Mouse (Mus musculus): ENCODE data around the gene Pnkd. TPM values are rescaled to one million over a fixed set of nuclear protein-coding genes. Genes with fewer than 3 reads are reported as not detected.

Gene Pnkd
- polyA plus RNA-seq, 1 experiment = 68.0 TPM

GRCm38 (mm10) chr1:74304339-74304790 is 19.6 kb downstream of the Pnkd start:
- Histone ChIP-seq H3K79me3 (ENCODE audit: low read depth) (peaks cover 37% of the 10 kb centered on the region), H3K36me3 (ENCODE audit: control insufficient read depth, insufficient read depth) (no peaks in the 10 kb centered on the region), H3K79me2 (ENCODE audit: control insufficient read depth, insufficient read depth) (peaks cover 47% of the 10 kb centered on the region), H3K4me3 (ENCODE audit: insufficient read depth, poor library complexity, severe bottlenecking) (peak overlapping the region; percentile 47), H3ac (ENCODE audit: control insufficient read depth, insufficient read length, low read depth) (peak overlapping the region; percentile 91), H3K27me3 (ENCODE audit: control insufficient read depth, insufficient read depth, insufficient read length) (no peaks in the 10 kb centered on the region)
- TF ChIP-seq FOSL1 (IDR thresholded peaks at IDR 0.05; ENCODE audit: insufficient read depth, low read length, poor library complexity, severe bottlenecking) (no peak), CEBPB (IDR thresholded peaks at IDR 0.05; ENCODE audit: low read depth) (no peak), CTCF (IDR thresholded peaks at IDR 0.05; ENCODE audit: control insufficient read depth, insufficient read depth, insufficient read length) (no peak), MYOD1 (IDR thresholded peaks at IDR 0.05; ENCODE audit: control insufficient read depth, insufficient read length, low read depth) (no peak), MYOG (IDR thresholded peaks at IDR 0.05; ENCODE audit: control insufficient read depth, extremely low read depth, insufficient read length) (no peak), USF1 (IDR thresholded peaks at IDR 0.05; ENCODE audit: low read depth) (no peak), MAX (IDR thresholded peaks at IDR 0.05) (no peak)

DNA sequence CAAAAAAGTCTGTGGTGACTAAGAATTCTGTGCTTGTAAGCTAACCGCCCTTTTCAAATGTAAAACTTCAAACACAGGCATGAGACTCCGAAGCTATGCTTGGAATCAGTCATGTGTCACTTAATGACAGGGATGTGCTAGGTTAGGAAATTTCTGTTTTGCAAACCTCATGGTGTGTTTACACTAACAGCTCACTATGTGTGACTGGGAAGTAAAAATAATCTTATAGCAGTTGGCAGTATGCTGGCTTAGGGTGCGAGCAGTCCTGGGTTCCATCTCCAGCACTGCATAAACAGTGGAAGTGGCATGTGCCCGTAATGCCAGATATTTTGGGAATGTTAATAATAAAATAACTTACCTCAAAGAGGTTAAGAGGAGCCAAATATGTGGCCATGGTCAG is 20.2 kb downstream of the Pnkd start:
- Histone ChIP-seq H3K79me2 (ENCODE audit: control insufficient read depth, insufficient read depth) (peaks cover 41% of the 10 kb centered on the region), H3K79me3 (ENCODE audit: low read depth) (peaks cover 31% of the 10 kb centered on the region), H3ac (ENCODE audit: control insufficient read depth, insufficient read length, low read depth) (no peak overlapping the region), H3K27me3 (ENCODE audit: control insufficient read depth, insufficient read depth, insufficient read length) (no peaks in the 10 kb centered on the region), H3K36me3 (ENCODE audit: control insufficient read depth, insufficient read depth) (no peaks in the 10 kb centered on the region), H3K4me3 (ENCODE audit: insufficient read depth, poor library complexity, severe bottlenecking) (no peak overlapping the region)
- TF ChIP-seq MYOG (IDR thresholded peaks at IDR 0.05; ENCODE audit: control insufficient read depth, extremely low read depth, insufficient read length) = no peak
- TF ChIP-seq CTCF (IDR thresholded peaks at IDR 0.05; ENCODE audit: control insufficient read depth, insufficient read depth, insufficient read length) = no peak
- TF ChIP-seq MAX (IDR thresholded peaks at IDR 0.05) = no peak
- no peak for TF ChIP-seq CEBPB (IDR thresholded peaks at IDR 0.05; ENCODE audit: low read depth)
- no peak for TF ChIP-seq FOSL1 (IDR thresholded peaks at IDR 0.05; ENCODE audit: insufficient read depth, low read length, poor library complexity, severe bottlenecking)
- TF ChIP-seq MYOD1 (IDR thresholded peaks at IDR 0.05; ENCODE audit: control insufficient read depth, insufficient read length, low read depth) = no peak

DNA sequence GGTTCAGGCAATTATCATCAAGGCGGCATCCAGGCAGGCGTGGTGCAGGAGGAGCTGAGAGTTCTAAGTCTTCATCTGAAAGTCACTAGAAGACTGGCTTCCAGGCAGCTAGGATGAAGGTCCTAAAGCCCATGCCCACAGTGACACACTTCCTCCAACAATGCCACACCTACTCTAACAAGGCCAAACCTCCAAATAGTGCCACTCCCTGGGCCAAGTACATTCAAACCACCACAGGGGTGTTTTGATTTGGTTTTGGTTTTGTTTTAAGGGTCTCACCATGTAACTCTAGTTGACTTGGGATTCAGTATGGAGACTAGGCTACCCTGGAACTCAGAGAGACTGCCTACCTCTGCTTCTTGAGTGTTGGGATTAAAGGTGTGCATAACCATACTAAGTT is 20.8 kb downstream of the Pnkd start, which contains the start of gene Tmbim1:
Tmbim1 (minus strand) TSS at position 101 of the 400 bp plus-strand sequence.
- TF ChIP-seq CEBPB (IDR thresholded peaks at IDR 0.05; ENCODE audit: low read depth) = no peak
- TF ChIP-seq CTCF (IDR thresholded peaks at IDR 0.05; ENCODE audit: control insufficient read depth, insufficient read depth, insufficient read length) = no peak
- no peak for TF ChIP-seq MYOD1 (IDR thresholded peaks at IDR 0.05; ENCODE audit: control insufficient read depth, insufficient read length, low read depth)
- no peak for TF ChIP-seq MYOG (IDR thresholded peaks at IDR 0.05; ENCODE audit: control insufficient read depth, extremely low read depth, insufficient read length)
- TF ChIP-seq MAX (IDR thresholded peaks at IDR 0.05) = no peak
- TF ChIP-seq USF1 (IDR thresholded peaks at IDR 0.05; ENCODE audit: low read depth) = no peak
- no peak for TF ChIP-seq FOSL1 (IDR thresholded peaks at IDR 0.05; ENCODE audit: insufficient read depth, low read length, poor library complexity, severe bottlenecking)
- Histone ChIP-seq H3ac (ENCODE audit: control insufficient read depth, insufficient read length, low read depth) (no peak within 1 kb of the TSS), H3K27me3 (ENCODE audit: control insufficient read depth, insufficient read depth, insufficient read length) (no peaks in the 10 kb centered on the region), H3K36me3 (ENCODE audit: control insufficient read depth, insufficient read depth) (no peaks in the 10 kb centered on the region), H3K4me3 (ENCODE audit: insufficient read depth, poor library complexity, severe bottlenecking) (peak within 1 kb of the TSS; percentile 47), H3K79me2 (ENCODE audit: control insufficient read depth, insufficient read depth) (peaks cover 35% of the 10 kb centered on the region), H3K79me3 (ENCODE audit: low read depth) (peaks cover 26% of the 10 kb centered on the region)

DNA sequence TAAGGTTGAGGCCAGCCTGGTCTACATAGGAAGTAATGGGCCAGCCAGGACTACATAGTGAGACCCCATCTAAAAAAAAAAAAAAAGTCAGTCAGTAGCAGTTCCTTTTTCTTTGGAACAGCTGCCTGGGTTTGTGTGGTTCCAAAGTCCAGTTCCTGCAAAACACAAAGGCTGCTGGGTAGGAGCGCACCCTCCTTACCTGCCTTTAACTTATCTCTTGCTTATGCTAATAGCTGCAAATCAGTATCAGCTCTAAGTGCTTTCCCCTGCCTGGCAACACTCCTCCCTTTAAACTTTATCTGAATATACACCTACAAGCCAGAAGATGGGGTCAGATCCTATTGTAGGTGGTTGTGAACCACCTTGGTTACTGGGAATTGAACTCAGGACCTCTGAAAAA is 22.4 kb downstream of the Pnkd start:
- peaks cover 10% of the 10 kb centered on the region for H3K79me3 ChIP-seq (ENCODE audit: low read depth)
- H3K36me3 ChIP-seq (ENCODE audit: control insufficient read depth, insufficient read depth) = no peaks in the 10 kb centered on the region
- H3K27me3 ChIP-seq (ENCODE audit: control insufficient read depth, insufficient read depth, insufficient read length) = no peaks in the 10 kb centered on the region
- TF ChIP-seq USF1 (IDR thresholded peaks at IDR 0.05; ENCODE audit: low read depth) (no peak), CTCF (IDR thresholded peaks at IDR 0.05; ENCODE audit: control insufficient read depth, insufficient read depth, insufficient read length) (no peak), MYOG (IDR thresholded peaks at IDR 0.05; ENCODE audit: control insufficient read depth, extremely low read depth, insufficient read length) (no peak)
- H3ac ChIP-seq (ENCODE audit: control insufficient read depth, insufficient read length, low read depth) = no peak overlapping the region
- H3K79me2 ChIP-seq (ENCODE audit: control insufficient read depth, insufficient read depth) = peaks cover 19% of the 10 kb centered on the region
- H3K4me3 ChIP-seq (ENCODE audit: insufficient read depth, poor library complexity, severe bottlenecking) = no peak overlapping the region

DNA sequence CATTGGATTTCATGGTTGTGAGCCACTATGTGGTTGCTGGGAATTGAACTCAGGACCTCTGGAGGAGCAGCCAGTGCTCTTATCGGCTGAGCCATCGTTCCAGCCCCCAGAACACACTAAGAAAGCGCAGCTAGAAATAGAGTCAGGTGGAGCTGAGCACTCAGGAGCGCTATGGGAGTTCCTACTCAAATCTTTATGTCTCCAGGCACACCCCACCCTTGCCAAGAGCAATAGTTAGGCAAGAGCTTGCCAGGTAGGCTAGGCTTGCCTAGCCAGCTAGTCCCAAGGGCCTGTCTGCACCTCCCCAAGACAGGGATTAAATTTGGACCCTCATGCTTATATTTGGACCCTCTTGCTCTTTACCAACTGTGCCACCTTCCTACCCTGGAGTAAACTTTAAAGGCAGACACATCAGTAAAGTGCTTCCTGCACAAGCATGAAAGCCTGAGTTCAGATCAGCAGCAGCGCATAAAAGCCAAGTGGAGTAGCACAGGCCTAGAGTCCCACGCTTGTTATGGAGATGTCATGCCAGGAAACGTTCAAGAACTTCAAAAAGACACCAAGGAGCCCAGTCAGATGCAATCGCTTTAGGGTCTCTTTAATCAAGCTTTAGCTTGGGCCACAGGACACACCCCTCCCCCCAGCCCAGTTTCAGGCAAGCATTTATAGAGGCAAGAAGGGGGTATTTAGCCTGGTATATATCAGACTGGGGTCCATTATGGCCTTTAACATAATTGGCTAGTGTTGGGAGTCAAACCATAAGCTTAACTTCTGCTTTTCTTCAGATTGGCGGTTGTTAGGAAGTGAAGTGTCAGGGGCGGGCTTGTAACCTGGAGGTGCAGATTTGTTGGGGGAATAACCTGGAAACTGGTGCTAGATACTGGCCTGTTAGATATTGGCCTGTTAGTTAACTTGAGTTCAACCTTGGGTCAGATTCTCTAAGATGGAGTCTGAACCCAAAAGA is 23.6 kb downstream of the Pnkd start:
- Histone ChIP-seq H3K27me3 (ENCODE audit: control insufficient read depth, insufficient read depth, insufficient read length) (no peaks in the 10 kb centered on the region), H3K79me3 (ENCODE audit: low read depth) (no peaks in the 10 kb centered on the region), H3K36me3 (ENCODE audit: control insufficient read depth, insufficient read depth) (no peaks in the 10 kb centered on the region), H3K79me2 (ENCODE audit: control insufficient read depth, insufficient read depth) (peaks cover 7% of the 10 kb centered on the region), H3K4me3 (ENCODE audit: insufficient read depth, poor library complexity, severe bottlenecking) (no peak overlapping the region), H3ac (ENCODE audit: control insufficient read depth, insufficient read length, low read depth) (no peak overlapping the region)
- TF ChIP-seq MYOG (IDR thresholded peaks at IDR 0.05; ENCODE audit: control insufficient read depth, extremely low read depth, insufficient read length) (no peak), MYOD1 (IDR thresholded peaks at IDR 0.05; ENCODE audit: control insufficient read depth, insufficient read length, low read depth) (no peak), CTCF (IDR thresholded peaks at IDR 0.05; ENCODE audit: control insufficient read depth, insufficient read depth, insufficient read length) (no peak), MAX (IDR thresholded peaks at IDR 0.05) (no peak), FOSL1 (IDR thresholded peaks at IDR 0.05; ENCODE audit: insufficient read depth, low read length, poor library complexity, severe bottlenecking) (no peak), USF1 (IDR thresholded peaks at IDR 0.05; ENCODE audit: low read depth) (no peak), CEBPB (IDR thresholded peaks at IDR 0.05; ENCODE audit: low read depth) (no peak)

All from C2C12 (cell line).